Mouse (Mus musculus): ENCODE measurements around the gene Gm49380. TPM values are rescaled to one million over a fixed set of nuclear protein-coding genes. Genes with fewer than 3 reads are reported as not detected.

Gene Gm49380
- polyA plus RNA-seq, 1 experiment from 2014 or later: 0.35 TPM

- Histone ChIP-seq H3K9ac (ENCODE audit: low read depth, low read length) (peak overlapping the region; percentile 77), H3K4me2 (ENCODE audit: low read depth, low read length) (peak overlapping the region; percentile 99), H3K9me3 (ENCODE audit: control insufficient read depth, low read length) (no peaks in the 10 kb centered on the region), H3K27ac (replicated peaks; ENCODE audit: low read depth, low read length) (no peak overlapping the region), H3K4me1 (ENCODE audit: control insufficient read depth, insufficient read depth, low read length) (peaks cover 31% of the 10 kb centered on the region), H3K27me3 (replicated peaks; ENCODE audit: control insufficient read depth, insufficient read depth, low read length) (peaks cover 15% of the 10 kb centered on the region; the same call in 1 of the 2 replicates), H3K36me3 (ENCODE audit: control insufficient read depth, insufficient read depth, low read length) (no peaks in the 10 kb centered on the region), H3K4me3 (ENCODE audit: low read depth, low read length) (peak overlapping the region; percentile 66)
- DNase-seq (ENCODE audit: low spot score) (no peak), ATAC-seq (ENCODE audit: low read depth) (no peak)
- 4% methylated on average over 14 of the region's 14 CpGs for WGBS
Measured at GRCm38 (mm10) chr9:44084236-44084635, 29.1 kb downstream of the Gm49380 start.

- Histone ChIP-seq H3K4me3 (ENCODE audit: low read depth, low read length) (peak overlapping the region; percentile 66), H3K4me1 (ENCODE audit: control insufficient read depth, insufficient read depth, low read length) (peaks cover 35% of the 10 kb centered on the region), H3K27me3 (replicated peaks; ENCODE audit: control insufficient read depth, insufficient read depth, low read length) (peaks cover 15% of the 10 kb centered on the region; the same call in 1 of the 2 replicates), H3K27ac (replicated peaks; ENCODE audit: low read depth, low read length) (no peak overlapping the region), H3K36me3 (ENCODE audit: control insufficient read depth, insufficient read depth, low read length) (no peaks in the 10 kb centered on the region), H3K9me3 (ENCODE audit: control insufficient read depth, low read length) (no peaks in the 10 kb centered on the region), H3K9ac (ENCODE audit: low read depth, low read length) (peak overlapping the region; percentile 77; the same call in 1 of the 2 replicates), H3K4me2 (ENCODE audit: low read depth, low read length) (peak overlapping the region; percentile 99)
- DNase-seq (ENCODE audit: low spot score) (peak; percentile 69), ATAC-seq (ENCODE audit: low read depth) (no peak)
- 11% methylated on average over 23 of the region's 23 CpGs for WGBS
Measured at GRCm38 (mm10) chr9:44083392-44084121, 29.7 kb downstream of the Gm49380 start.

GRCm38 (mm10) chr9:44082266-44082665, 31.0 kb downstream of the Gm49380 start:
- DNase-seq (ENCODE audit: low spot score) (no peak), ATAC-seq (ENCODE audit: low read depth) (no peak)
- H3K36me3 ChIP-seq (ENCODE audit: control insufficient read depth, insufficient read depth, low read length): no peaks in the 10 kb centered on the region
- no peak overlapping the region for H3K4me2 ChIP-seq (ENCODE audit: low read depth, low read length)
- no peak overlapping the region for H3K27ac ChIP-seq (replicated peaks; ENCODE audit: low read depth, low read length)
- H3K9me3 ChIP-seq (ENCODE audit: control insufficient read depth, low read length): no peaks in the 10 kb centered on the region
- H3K4me3 ChIP-seq (ENCODE audit: low read depth, low read length): no peak overlapping the region
- WGBS: 92% methylated on average over 5 of the region's 5 CpGs
- peaks cover 29% of the 10 kb centered on the region for H3K4me1 ChIP-seq (ENCODE audit: control insufficient read depth, insufficient read depth, low read length)
- no peak overlapping the region for H3K9ac ChIP-seq (ENCODE audit: low read depth, low read length)
- peaks cover 15% of the 10 kb centered on the region; the same call in 1 of the 2 replicates for H3K27me3 ChIP-seq (replicated peaks; ENCODE audit: control insufficient read depth, insufficient read depth, low read length)

GRCm38 (mm10) chr9:44081581-44081980, 31.7 kb downstream of the Gm49380 start:
- H3K36me3 ChIP-seq (ENCODE audit: control insufficient read depth, insufficient read depth, low read length): no peaks in the 10 kb centered on the region

GRCm38 (mm10) chr9:44080953-44081352, 32.3 kb downstream of the Gm49380 start:
- Histone ChIP-seq H3K27me3 (replicated peaks; ENCODE audit: control insufficient read depth, insufficient read depth, low read length) (peaks cover 15% of the 10 kb centered on the region; the same call in 1 of the 2 replicates), H3K4me3 (ENCODE audit: low read depth, low read length) (no peak overlapping the region), H3K9me3 (ENCODE audit: control insufficient read depth, low read length) (no peaks in the 10 kb centered on the region), H3K36me3 (ENCODE audit: control insufficient read depth, insufficient read depth, low read length) (no peaks in the 10 kb centered on the region), H3K4me1 (ENCODE audit: control insufficient read depth, insufficient read depth, low read length) (peaks cover 27% of the 10 kb centered on the region), H3K27ac (replicated peaks; ENCODE audit: low read depth, low read length) (no peak overlapping the region), H3K4me2 (ENCODE audit: low read depth, low read length) (0 out of 2 replicates have a peak overlapping the region, but pooled peaks have one; percentile 15), H3K9ac (ENCODE audit: low read depth, low read length) (no peak overlapping the region)
- ATAC-seq (ENCODE audit: low read depth) (no peak), DNase-seq (ENCODE audit: low spot score) (no peak)
- 79% methylated on average over 5 of the region's 5 CpGs for WGBS

More at GRCm38 (mm10) chr9:44081581-44081980, 31.7 kb downstream of the Gm49380 start:
- ATAC-seq (ENCODE audit: low read depth) (no peak), DNase-seq (ENCODE audit: low spot score) (no peak)
- peaks cover 15% of the 10 kb centered on the region; the same call in 1 of the 2 replicates for H3K27me3 ChIP-seq (replicated peaks; ENCODE audit: control insufficient read depth, insufficient read depth, low read length)
- peaks cover 28% of the 10 kb centered on the region for H3K4me1 ChIP-seq (ENCODE audit: control insufficient read depth, insufficient read depth, low read length)
- H3K4me2 ChIP-seq (ENCODE audit: low read depth, low read length): no peak overlapping the region
- H3K27ac ChIP-seq (replicated peaks; ENCODE audit: low read depth, low read length): no peak overlapping the region
- H3K9me3 ChIP-seq (ENCODE audit: control insufficient read depth, low read length): no peaks in the 10 kb centered on the region
- WGBS: 53% methylated on average over 5 of the region's 5 CpGs
- no peak overlapping the region for H3K4me3 ChIP-seq (ENCODE audit: low read depth, low read length)
- no peak overlapping the region for H3K9ac ChIP-seq (ENCODE audit: low read depth, low read length)

GRCm38 (mm10) chr9:44079997-44080780, 33.1 kb downstream of the Gm49380 start:
- no peak overlapping the region for H3K4me2 ChIP-seq (ENCODE audit: low read depth, low read length)
- WGBS: 63% methylated on average over 10 of the region's 10 CpGs
- no peak overlapping the region for H3K4me3 ChIP-seq (ENCODE audit: low read depth, low read length)
- no peak overlapping the region for H3K9ac ChIP-seq (ENCODE audit: low read depth, low read length)
- H3K4me1 ChIP-seq (ENCODE audit: control insufficient read depth, insufficient read depth, low read length): peaks cover 20% of the 10 kb centered on the region
- H3K27me3 ChIP-seq (replicated peaks; ENCODE audit: control insufficient read depth, insufficient read depth, low read length): peaks cover 15% of the 10 kb centered on the region; the same call in 1 of the 2 replicates
- no peak overlapping the region for H3K27ac ChIP-seq (replicated peaks; ENCODE audit: low read depth, low read length)
- ATAC-seq (ENCODE audit: low read depth) (no peak), DNase-seq (ENCODE audit: low spot score) (no peak)
- no peaks in the 10 kb centered on the region for H3K36me3 ChIP-seq (ENCODE audit: control insufficient read depth, insufficient read depth, low read length)
- H3K9me3 ChIP-seq (ENCODE audit: control insufficient read depth, low read length): no peaks in the 10 kb centered on the region

GRCm38 (mm10) chr9:44078955-44079756, 34.1 kb downstream of the Gm49380 start:
- DNase-seq (ENCODE audit: low spot score): peak; percentile 88
- Histone ChIP-seq H3K9me3 (ENCODE audit: control insufficient read depth, low read length) (no peaks in the 10 kb centered on the region), H3K9ac (ENCODE audit: low read depth, low read length) (0 out of 2 replicates have a peak overlapping the region, but pooled peaks have one; percentile 38)

More at GRCm38 (mm10) chr9:44078955-44079756, 34.1 kb downstream of the Gm49380 start:
- Histone ChIP-seq H3K4me1 (ENCODE audit: control insufficient read depth, insufficient read depth, low read length) (peaks cover 17% of the 10 kb centered on the region), H3K27ac (replicated peaks; ENCODE audit: low read depth, low read length) (no peak overlapping the region; the same call in 1 of the 2 replicates), H3K4me2 (ENCODE audit: low read depth, low read length) (peak overlapping the region; percentile 12; the same call in 1 of the 2 replicates), H3K36me3 (ENCODE audit: control insufficient read depth, insufficient read depth, low read length) (no peaks in the 10 kb centered on the region), H3K27me3 (replicated peaks; ENCODE audit: control insufficient read depth, insufficient read depth, low read length) (peaks cover 11% of the 10 kb centered on the region; the same call in 1 of the 2 replicates), H3K4me3 (ENCODE audit: low read depth, low read length) (no peak overlapping the region)
- ATAC-seq (ENCODE audit: low read depth): peak; percentile 90
- WGBS: 28% methylated on average over 14 of the region's 16 CpGs

Measured in embryonic facial prominence, embryonic 14.5 days (tissue).